Mouse (Mus musculus) spleen, adult 2 months (tissue): ENCODE measurements around the gene Crtap.

Source experiments
- CTCF ChIP-seq: fragments of 200-500 bp; IDR thresholded peaks from 2 replicates; pipeline ENCODE4 v1.5.1; 2011; ENCODE audit warnings: mild to moderate bottlenecking, inconsistent platforms; ENCODE audit not compliant: insufficient read depth, insufficient read length, insufficient replicate concordance; ENCODE audit errors: extremely low read depth
- POLR2A ChIP-seq: fragments of 200-500 bp; IDR thresholded peaks from 2 replicates; pipeline ENCODE4 v1.6.1; 2011; ENCODE audit warnings: low read depth, low read length, inconsistent platforms

- TF ChIP-seq CTCF (no peak), POLR2A (no peak)
These were observed 30.0 kb upstream of the Crtap start for GRCm38 (mm10) chr9:114420443-114420842.
